21 mouse cellular contexts compared by ENCODE assay signal in the genomic region with DNA sequence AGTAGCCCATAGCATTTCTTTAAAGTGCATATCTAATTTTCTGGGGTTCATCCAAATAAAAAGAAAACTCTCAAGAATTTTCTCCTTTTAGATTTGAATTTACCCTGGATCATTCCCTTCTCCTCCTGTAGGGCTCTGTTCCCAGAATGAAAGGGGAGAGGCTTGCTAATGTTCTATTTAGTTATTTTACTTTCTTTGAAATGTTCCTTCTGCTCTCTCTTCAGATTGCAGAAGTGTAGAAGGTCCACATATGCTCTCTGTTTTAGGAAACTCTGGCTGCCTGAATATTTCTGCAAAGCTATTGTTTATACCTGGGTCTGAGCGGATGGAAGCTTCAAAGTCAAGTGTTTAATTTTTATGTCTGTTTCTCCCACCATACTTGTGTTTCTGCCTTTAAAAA. TPM values are rescaled to one million over a fixed set of nuclear protein-coding genes. Genes with fewer than 3 reads are reported as not detected.
"Had no signal": no experiment of that assay in that cellular context is flagged by ENCODE, and none has a peak within 500 bp of the region (broad histone marks: within the 10 kb centered on the region; RNA-seq: fewer than 3 reads in every experiment).

No protein-coding gene starts in this region.

- H3K9me3 ChIP-seq: kidney, embryonic 15.5 days; limb, embryonic 12.5 days; limb, embryonic 15.5 days; midbrain, embryonic 12.5 days; midbrain, embryonic 15.5 days; neural tube, embryonic 12.5 days; neural tube, embryonic 15.5 days had no signal

- DNase-seq: kidney, adult 11 months; kidney, adult 8-10 months; kidney, postnatal 14 days; left cerebral cortex, postnatal 4 days; liver, postnatal 0 days; lung, embryonic 14.5 days; retina, postnatal 1 day; right cerebral cortex, postnatal 25 days; spleen, adult 18-20 months; thymus, postnatal 36 days had no signal

- H3K4me2 ChIP-seq: kidney, embryonic 15.5 days; limb, embryonic 12.5 days; limb, embryonic 15.5 days; liver, embryonic 11.5 days; lung, embryonic 14.5 days; midbrain, embryonic 12.5 days; midbrain, embryonic 15.5 days; neural tube, embryonic 12.5 days; neural tube, embryonic 15.5 days had no signal

- H3K36me3 ChIP-seq: kidney, embryonic 15.5 days; limb, embryonic 12.5 days; limb, embryonic 15.5 days; midbrain, embryonic 12.5 days; midbrain, embryonic 15.5 days; neural tube, embryonic 12.5 days; neural tube, embryonic 15.5 days had no signal

- H3K4me1 ChIP-seq: kidney, embryonic 15.5 days; limb, embryonic 15.5 days; midbrain, embryonic 15.5 days; neural tube, embryonic 12.5 days; neural tube, embryonic 15.5 days had no signal

- ATAC-seq: liver, postnatal 0 days; lung, postnatal 0 days; midbrain, embryonic 15.5 days had no signal

- H3K9ac ChIP-seq: kidney, embryonic 15.5 days; limb, embryonic 12.5 days; limb, embryonic 15.5 days; liver, embryonic 14.5 days; liver, postnatal 0 days; lung, embryonic 14.5 days; midbrain, embryonic 12.5 days; midbrain, embryonic 15.5 days; neural tube, embryonic 12.5 days; neural tube, embryonic 15.5 days had no signal

- H3K27ac ChIP-seq: limb, embryonic 12.5 days; limb, embryonic 15.5 days; liver, embryonic 14.5 days; macrophage; midbrain, embryonic 12.5 days; midbrain, embryonic 15.5 days; neural tube, embryonic 12.5 days; neural tube, embryonic 15.5 days had no signal

- H3K27me3 ChIP-seq: kidney, embryonic 15.5 days; limb, embryonic 12.5 days; limb, embryonic 15.5 days; midbrain, embryonic 12.5 days; midbrain, embryonic 15.5 days; neural tube, embryonic 12.5 days; neural tube, embryonic 15.5 days had no signal

- H3K4me3 ChIP-seq: kidney, embryonic 15.5 days; limb, embryonic 12.5 days; limb, embryonic 15.5 days; midbrain, embryonic 12.5 days; midbrain, embryonic 15.5 days; neural tube, embryonic 12.5 days; neural tube, embryonic 15.5 days had no signal

RNA-seq across cellular contexts. Expression of gene Fibin, which starts 12.5 kb away (rescaled TPM):
- polyA plus RNA-seq: macrophage had no signal
